Mouse (Mus musculus): ENCODE results near the gene Cldn8. TPM values are rescaled to one million over a fixed set of nuclear protein-coding genes. Genes with fewer than 3 reads are reported as not detected.

Cldn8 gene
- polyA plus RNA-seq, 1 experiment from 2014 or later = 219 TPM

DNA sequence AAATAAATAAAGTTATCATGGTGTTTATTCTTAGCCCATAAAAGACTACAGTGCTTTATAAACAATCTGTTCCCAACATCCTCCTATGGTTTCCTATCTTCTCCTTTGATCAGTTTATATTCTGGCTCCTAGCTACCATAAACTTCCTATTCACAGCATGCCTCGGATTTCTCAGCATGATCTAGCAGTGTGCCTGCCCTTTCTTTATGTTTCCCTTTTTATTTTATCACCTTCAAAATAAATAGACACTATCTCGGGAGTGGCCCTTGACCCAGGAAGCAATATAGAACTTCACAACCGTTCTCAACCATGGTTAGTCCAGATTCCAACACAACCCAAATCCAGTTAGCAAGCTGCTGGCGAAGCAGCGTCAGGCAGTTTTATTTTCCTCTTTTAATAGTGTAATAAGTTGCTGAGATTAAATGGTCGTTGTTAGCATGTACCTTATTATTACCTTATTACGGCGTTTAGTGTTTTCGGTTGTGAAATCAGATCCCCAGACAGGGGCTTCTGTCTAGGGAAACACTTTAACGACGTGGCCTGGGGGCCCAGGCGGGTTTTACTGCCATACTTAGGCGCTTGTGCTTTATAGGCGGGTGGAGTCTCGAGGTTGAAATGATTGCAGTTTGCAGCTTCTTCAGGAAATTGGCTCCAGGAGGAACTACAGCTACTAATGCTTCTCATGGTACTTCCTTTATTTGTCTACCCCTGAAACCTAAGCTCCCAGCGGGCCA, 36.7 kb upstream of the Cldn8 start:
- Histone ChIP-seq H3K27ac (no peak overlapping the region), H3K9me3 (replicated peaks; ENCODE audit: low read length) (no peaks in the 10 kb centered on the region), H3K4me1 (replicated peaks; ENCODE audit: insufficient read depth, low read length) (no peaks in the 10 kb centered on the region), H3K4me2 (ENCODE audit: low read length) (peak overlapping the region; percentile 34), H3K27me3 (ENCODE audit: insufficient read depth, low read length) (no peaks in the 10 kb centered on the region), H3K36me3 (ENCODE audit: insufficient read depth, low read length) (no peaks in the 10 kb centered on the region), H3K9ac (ENCODE audit: low read depth, low read length) (no peak overlapping the region), H3K4me3 (replicated peaks; ENCODE audit: low read depth, low read length) (no peak overlapping the region)
- DNase-seq (ENCODE audit: low spot score) (peak; percentile 29), ATAC-seq (replicated peaks; ENCODE audit: low FRiP score, low read depth) (no peak)
- no peak for TF ChIP-seq CTCF (IDR thresholded peaks at IDR 0.05; ENCODE audit: low read depth)
- 4% methylated on average over 16 of the region's 16 CpGs for WGBS

DNA sequence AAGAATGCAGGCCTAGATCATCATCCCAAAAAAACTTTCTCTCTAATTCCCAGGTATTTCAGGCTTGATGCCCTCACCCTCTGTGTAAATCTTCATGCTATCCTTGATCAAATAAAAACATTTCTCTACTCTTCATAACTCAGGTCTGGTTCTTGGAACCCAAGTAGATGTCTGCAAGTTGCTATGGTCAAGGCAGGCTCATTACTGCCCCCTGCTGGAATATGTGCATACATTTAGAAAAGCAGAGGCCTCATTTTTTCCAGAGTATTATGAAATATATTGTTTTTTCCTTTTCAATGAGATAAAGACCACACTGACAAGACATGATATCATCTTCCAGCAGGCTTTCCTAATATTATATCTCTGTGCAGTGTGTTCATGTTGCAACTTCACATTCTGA, 29.8 kb upstream of the Cldn8 start:
- Histone ChIP-seq H3K4me2 (ENCODE audit: low read length) (no peak overlapping the region), H3K27ac (no peak overlapping the region), H3K4me1 (replicated peaks; ENCODE audit: insufficient read depth, low read length) (no peaks in the 10 kb centered on the region), H3K9me3 (replicated peaks; ENCODE audit: low read length) (no peaks in the 10 kb centered on the region), H3K27me3 (ENCODE audit: insufficient read depth, low read length) (no peaks in the 10 kb centered on the region), H3K9ac (ENCODE audit: low read depth, low read length) (no peak overlapping the region), H3K4me3 (replicated peaks; ENCODE audit: low read depth, low read length) (no peak overlapping the region), H3K36me3 (ENCODE audit: insufficient read depth, low read length) (no peaks in the 10 kb centered on the region)
- peak; percentile 77 for TF ChIP-seq CTCF (IDR thresholded peaks at IDR 0.05; ENCODE audit: low read depth)
- ATAC-seq (replicated peaks; ENCODE audit: low FRiP score, low read depth) (no peak), DNase-seq (ENCODE audit: low spot score) (no peak)

DNA sequence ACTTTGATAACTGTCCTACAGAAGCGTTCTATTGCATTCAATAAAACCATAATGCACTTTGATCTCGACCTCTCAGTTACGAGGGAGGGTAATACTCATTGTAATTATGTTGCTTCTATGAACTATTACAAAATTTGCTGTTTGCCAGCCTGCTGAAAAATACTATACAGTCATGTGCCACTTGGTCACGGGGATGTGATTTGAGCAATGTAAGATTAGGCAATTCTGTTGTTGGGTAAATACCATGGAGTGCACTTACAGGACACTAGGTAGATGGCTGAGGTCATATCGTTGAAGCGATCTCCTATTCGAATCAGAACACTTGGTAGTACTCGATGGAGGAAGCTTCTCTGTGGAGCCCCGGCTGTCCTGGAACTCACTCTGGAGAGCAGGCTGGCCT, 20.4 kb upstream of the Cldn8 start:
- 85% methylated on average over 9 of the region's 9 CpGs for WGBS
- no peaks in the 10 kb centered on the region for H3K27me3 ChIP-seq (ENCODE audit: insufficient read depth, low read length)
- no peaks in the 10 kb centered on the region for H3K9me3 ChIP-seq (replicated peaks; ENCODE audit: low read length)

DNA sequence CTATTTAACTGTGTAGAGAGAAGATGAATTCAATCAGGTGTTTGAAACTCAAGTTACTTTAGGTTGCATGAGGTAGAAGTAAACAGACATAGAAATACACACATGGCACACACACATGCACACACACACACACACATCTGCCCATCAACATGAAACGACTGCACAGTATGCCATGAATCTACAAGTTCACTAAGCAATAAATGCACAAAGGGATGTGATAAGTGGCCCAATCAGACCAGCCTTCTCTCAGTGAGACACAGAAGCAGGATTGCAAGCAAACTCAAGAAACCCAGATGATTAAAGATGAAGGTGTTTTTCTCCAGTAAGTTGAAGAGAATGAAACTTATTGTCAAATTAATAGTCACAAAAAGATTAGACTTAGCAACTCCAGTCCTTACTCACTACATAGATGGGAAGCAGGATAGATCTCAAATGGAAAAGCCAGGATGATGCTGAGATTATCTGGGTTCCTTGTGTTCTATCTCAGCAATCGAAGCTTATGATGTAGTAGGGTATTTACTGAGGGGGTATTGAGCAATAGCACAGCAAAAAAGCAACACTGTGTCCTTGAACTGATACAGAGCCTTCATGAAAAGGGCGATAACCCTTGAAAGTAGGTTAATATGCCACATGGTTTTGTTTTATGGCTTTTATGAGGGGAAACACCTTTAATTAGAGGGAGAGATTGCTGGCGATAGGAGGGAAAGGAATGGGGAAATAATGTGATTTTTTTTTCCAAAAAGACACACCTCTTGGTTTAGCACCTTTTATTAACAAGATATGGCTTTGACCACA, 13.1 kb upstream of the Cldn8 start:
- Histone ChIP-seq H3K9me3 (replicated peaks; ENCODE audit: low read length) (no peaks in the 10 kb centered on the region), H3K9ac (ENCODE audit: low read depth, low read length) (no peak overlapping the region), H3K27me3 (ENCODE audit: insufficient read depth, low read length) (no peaks in the 10 kb centered on the region), H3K4me1 (replicated peaks; ENCODE audit: insufficient read depth, low read length) (0 out of 2 replicates have a peak, but pooled peaks cover 4% of the 10 kb centered on the region), H3K27ac (no peak overlapping the region), H3K4me2 (ENCODE audit: low read length) (no peak overlapping the region), H3K36me3 (ENCODE audit: insufficient read depth, low read length) (no peaks in the 10 kb centered on the region), H3K4me3 (replicated peaks; ENCODE audit: low read depth, low read length) (no peak overlapping the region)
- WGBS = 65% methylated on average over 4 of the region's 4 CpGs
- DNase-seq (ENCODE audit: low spot score) = no peak
- no peak for TF ChIP-seq CTCF (IDR thresholded peaks at IDR 0.05; ENCODE audit: low read depth)
- ATAC-seq (replicated peaks; ENCODE audit: low FRiP score, low read depth) = no peak

More for the DNA sequence above, 20.4 kb upstream of the Cldn8 start:
- no peak for TF ChIP-seq CTCF (IDR thresholded peaks at IDR 0.05; ENCODE audit: low read depth)
- H3K4me2 ChIP-seq (ENCODE audit: low read length) = no peak overlapping the region
- no peak overlapping the region for H3K4me3 ChIP-seq (replicated peaks; ENCODE audit: low read depth, low read length)
- H3K4me1 ChIP-seq (replicated peaks; ENCODE audit: insufficient read depth, low read length) = no peaks in the 10 kb centered on the region
- DNase-seq (ENCODE audit: low spot score) (no peak), ATAC-seq (replicated peaks; ENCODE audit: low FRiP score, low read depth) (no peak)
- H3K36me3 ChIP-seq (ENCODE audit: insufficient read depth, low read length) = no peaks in the 10 kb centered on the region
- no peak overlapping the region for H3K9ac ChIP-seq (ENCODE audit: low read depth, low read length)
- H3K27ac ChIP-seq = no peak overlapping the region

DNA sequence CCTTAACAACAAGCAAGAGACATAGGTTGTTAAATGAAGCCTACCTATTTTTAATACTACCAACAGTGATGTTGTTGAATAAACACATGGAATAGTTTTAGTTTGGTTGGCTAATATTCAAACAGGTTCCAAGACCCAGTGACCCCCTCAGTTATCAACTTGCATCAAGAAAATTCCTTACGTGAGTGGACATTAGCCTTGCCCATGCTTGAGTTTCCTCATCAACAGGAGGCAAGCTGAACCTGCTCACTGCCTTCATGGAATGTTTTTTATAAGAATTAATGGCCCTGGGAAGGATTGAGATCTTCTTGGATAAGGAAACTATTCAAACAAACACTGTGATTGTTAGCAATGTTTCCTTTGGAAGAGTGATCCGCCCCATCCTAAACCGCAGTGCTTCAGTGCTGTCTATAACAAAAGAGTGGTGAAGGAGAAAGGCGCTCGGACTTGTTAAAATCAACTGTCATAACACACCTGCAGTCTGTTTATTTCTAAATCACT, 10.0 kb upstream of the Cldn8 start:
- no peak for TF ChIP-seq CTCF (IDR thresholded peaks at IDR 0.05; ENCODE audit: low read depth)
- Histone ChIP-seq H3K27ac (peak overlapping the region; percentile 11; the same call in 1 of the 2 replicates), H3K9ac (ENCODE audit: low read depth, low read length) (no peak overlapping the region), H3K4me3 (replicated peaks; ENCODE audit: low read depth, low read length) (no peak overlapping the region), H3K9me3 (replicated peaks; ENCODE audit: low read length) (no peaks in the 10 kb centered on the region), H3K4me1 (replicated peaks; ENCODE audit: insufficient read depth, low read length) (0 out of 2 replicates have a peak, but pooled peaks cover 4% of the 10 kb centered on the region), H3K36me3 (ENCODE audit: insufficient read depth, low read length) (no peaks in the 10 kb centered on the region), H3K4me2 (ENCODE audit: low read length) (no peak overlapping the region), H3K27me3 (ENCODE audit: insufficient read depth, low read length) (no peaks in the 10 kb centered on the region)
- peak; percentile 60 for DNase-seq (ENCODE audit: low spot score)
- peak; percentile 76 for ATAC-seq (replicated peaks; ENCODE audit: low FRiP score, low read depth)
- 34% methylated on average over 5 of the region's 5 CpGs for WGBS

DNA sequence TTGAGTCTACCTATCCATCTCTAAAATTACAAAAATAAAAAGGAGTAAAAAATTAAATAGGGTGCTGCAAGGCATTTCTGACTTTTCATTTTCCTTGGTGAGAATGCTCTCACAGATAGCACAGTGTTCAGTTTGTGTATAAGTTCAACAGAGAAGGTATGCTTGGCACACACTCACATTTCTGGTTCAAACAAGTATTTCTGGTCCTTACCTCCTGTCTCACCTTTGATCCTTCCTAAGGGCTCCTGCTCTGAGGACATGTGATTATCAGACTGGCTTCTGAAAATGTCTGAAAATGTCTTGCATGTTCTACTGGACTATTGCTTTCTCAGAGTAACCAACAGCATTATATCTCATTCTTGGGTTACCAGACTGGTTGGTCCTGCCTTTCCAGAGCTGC, 7.2 kb upstream of the Cldn8 start:
- 0 out of 2 replicates have a peak, but pooled peaks cover 4% of the 10 kb centered on the region for H3K4me1 ChIP-seq (replicated peaks; ENCODE audit: insufficient read depth, low read length)
- ATAC-seq (replicated peaks; ENCODE audit: low FRiP score, low read depth) (0 out of 2 replicates have a peak, but pooled peaks have one; percentile 21), DNase-seq (ENCODE audit: low spot score) (no peak)
- H3K9me3 ChIP-seq (replicated peaks; ENCODE audit: low read length) = no peaks in the 10 kb centered on the region
- TF ChIP-seq CTCF (IDR thresholded peaks at IDR 0.05; ENCODE audit: low read depth) = no peak
- H3K4me3 ChIP-seq (replicated peaks; ENCODE audit: low read depth, low read length) = no peak overlapping the region
- H3K27me3 ChIP-seq (ENCODE audit: insufficient read depth, low read length) = no peaks in the 10 kb centered on the region
- H3K27ac ChIP-seq = peak overlapping the region; percentile 42; the same call in 1 of the 2 replicates
- H3K4me2 ChIP-seq (ENCODE audit: low read length) = no peak overlapping the region
- no peak overlapping the region for H3K9ac ChIP-seq (ENCODE audit: low read depth, low read length)
- no peaks in the 10 kb centered on the region for H3K36me3 ChIP-seq (ENCODE audit: insufficient read depth, low read length)

Measured in kidney, postnatal 0 days (tissue).